Mouse (Mus musculus): ENCODE data around the gene Dab1. TPM values are rescaled to one million over a fixed set of nuclear protein-coding genes. Genes with fewer than 3 reads are reported as not detected.

Gene Dab1
- total RNA-seq, 2 experiments from 2014 or later: 1.7 to 1.9 TPM

DNA sequence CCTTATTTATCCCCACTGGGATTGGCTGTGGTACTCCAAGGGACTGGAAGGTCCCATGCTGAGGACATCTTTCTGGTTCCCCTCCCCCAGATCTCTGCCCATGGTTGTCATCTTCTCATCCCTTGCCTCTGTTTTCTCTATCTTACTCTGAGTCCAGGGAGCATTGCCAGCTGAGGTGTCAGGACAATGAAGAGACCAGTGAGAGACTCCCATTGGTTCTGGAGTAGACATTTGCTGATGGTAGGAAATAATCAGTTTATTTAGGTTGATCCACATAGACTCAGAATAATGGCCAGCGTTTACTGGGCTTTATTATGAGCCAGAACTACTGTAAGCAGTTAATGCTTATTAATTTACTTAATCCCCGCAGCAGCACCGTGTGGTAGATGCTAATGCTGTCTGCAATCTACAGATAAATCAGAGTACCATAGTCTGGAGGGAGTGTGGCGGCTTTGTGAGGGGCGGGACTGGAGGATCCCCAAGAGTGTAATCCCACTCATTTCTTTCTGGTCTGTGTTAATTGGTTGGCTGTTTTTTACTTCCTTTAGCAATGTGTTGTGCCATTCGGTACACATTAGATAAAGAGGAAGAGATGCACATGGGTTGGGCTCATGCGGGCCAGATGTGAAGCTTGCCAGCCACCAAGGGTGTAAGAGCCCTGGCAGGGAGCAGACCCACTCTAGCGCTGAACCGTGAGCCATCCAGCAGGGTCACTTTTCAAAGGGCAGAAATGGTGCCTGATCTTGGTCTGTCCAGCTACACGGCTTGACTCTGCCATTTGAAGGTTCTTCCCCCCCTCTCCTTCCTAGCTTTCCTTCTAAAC lies 824.0 kb downstream of the Dab1 start:
- no peak for DNase-seq (ENCODE audit: low spot score in 2 of 2)

- no peak for DNase-seq (ENCODE audit: low spot score in 2 of 2)
These were observed 824.6 kb downstream of the Dab1 start for GRCm38 (mm10) chr4:104443775-104444174.

DNA sequence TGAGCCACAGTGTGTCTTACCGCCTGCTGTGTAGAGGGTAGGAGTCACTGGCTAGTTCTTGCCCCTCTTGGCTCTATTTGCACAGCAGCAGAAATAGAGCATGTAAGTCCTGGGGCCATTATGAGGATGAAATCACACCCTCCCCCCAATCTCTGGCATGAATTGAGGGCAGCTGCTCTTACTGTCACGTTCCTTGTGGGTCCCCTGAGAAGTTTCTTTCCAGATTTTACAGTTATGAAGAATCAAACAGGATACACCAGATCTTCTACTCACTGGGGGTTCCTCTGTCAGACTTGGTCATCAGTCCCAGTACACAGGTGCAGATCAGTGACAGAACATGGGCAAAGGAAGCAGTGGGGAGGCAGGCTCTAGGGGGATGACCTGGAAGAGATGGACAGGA lies 825.8 kb downstream of the Dab1 start:
- no peak for DNase-seq (ENCODE audit: low spot score in 2 of 2)

DNA sequence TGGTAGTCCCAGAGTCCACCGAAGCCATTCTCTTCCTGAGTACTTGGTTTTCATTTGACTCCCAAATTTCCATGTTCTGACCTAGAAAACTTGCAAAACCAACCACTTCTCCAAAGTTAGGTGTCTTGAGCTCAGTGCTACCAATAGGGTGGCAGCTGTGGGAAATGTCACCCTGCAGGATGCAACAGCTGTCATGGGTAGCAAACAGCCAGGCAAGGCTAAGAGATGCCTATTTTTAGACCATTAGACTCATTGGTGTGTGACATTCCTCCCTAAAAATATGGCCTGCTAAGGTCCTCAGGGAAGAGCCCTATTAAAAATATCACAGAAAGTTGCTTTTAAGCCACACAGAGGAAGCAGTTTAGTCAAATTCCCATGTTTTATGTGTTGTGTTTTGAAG lies 829.0 kb downstream of the Dab1 start:
- no peak for DNase-seq (ENCODE audit: low spot score in 2 of 2)

GRCm38 (mm10) chr4:104450645-104451044 lies 831.5 kb downstream of the Dab1 start:
- DNase-seq (ENCODE audit: low spot score in 2 of 2): no peak

DNA sequence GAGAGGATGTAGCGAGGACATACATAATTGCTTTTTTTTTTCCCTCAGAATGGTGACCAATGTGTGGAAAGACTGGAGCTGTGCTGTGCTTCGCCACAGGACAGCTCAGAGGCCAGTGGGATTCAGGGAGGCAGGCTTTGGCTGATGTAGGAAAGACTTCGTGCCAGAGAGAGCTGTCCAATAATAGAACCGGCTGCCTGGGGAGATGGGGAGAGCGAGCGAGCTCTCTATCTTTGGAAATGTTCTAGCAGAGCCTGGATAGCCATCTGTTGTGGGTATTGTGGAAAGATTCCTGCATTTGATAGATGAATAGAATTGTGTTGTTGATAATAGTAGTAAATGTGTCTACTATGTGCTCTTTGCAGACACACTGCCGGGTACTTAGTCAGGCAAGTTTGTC lies 833.4 kb downstream of the Dab1 start:
- DNase-seq (ENCODE audit: low spot score in 2 of 2): peak in 1 of 2 experiments; percentile 24

DNA sequence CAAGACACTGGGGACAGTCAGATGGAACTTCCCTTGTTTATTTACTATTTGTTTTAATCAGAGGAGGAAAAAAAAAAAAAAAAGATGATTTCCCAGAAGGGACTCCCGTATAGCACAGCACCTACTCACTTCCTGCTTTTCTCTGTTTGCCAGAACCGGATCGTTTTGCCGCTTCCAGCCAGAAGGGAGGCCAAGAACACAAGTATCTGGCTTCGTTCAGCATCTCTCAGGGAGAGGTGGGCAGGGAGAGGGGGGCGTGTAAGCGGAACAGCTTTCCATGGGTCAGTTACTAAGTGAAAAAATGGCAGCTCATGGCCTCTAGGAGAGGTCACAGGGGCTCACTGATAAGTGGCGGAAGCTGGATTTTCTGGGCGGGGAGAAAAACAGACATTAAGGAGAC lies 836.0 kb downstream of the Dab1 start:
- no peak for DNase-seq (ENCODE audit: low spot score in 2 of 2)

DNA sequence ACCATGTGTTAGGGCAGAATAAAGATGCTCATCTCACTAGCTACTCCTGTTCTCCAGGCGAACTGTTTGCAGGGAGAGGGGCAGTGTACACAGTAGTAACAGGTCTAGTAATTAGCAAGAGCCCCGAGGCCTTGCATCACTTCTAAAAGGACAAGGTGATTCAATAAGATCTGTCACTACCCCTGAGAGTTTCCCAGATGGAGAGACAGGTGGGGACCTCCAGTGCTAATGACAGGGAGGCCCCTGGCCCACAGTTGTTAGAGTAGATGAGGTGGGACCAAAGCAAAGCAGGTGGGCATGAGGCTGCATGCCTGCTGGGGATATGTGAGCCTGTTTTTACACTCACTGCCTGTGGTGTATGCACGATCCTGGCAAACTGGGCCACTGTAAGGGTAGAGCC lies 836.6 kb downstream of the Dab1 start:
- no peak for DNase-seq (ENCODE audit: low spot score in 2 of 2)

GRCm38 (mm10) chr4:104456173-104456873 lies 837.2 kb downstream of the Dab1 start:
- no peak for DNase-seq (ENCODE audit: low spot score in 2 of 2)

DNA sequence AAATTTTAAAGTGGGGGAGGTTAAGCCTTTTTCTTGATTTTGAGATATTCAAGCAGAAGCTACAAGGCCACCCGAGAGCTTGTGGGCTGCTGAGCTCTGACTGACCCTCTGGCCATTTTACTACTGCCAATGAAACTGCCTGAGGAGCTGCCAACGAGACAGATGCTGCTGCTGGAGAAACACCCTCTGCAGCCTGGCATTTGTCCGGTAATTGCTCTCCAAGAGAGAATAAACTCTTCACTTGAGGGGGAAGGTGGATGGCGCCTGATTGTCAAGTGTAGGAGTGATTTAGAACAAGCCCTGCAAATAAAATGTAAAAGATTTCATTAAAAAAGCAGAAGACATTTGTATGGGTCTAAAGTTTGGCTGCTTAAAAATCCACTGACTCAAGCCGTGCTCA lies 839.6 kb downstream of the Dab1 start:
- peak in 1 of 2 experiments; percentile 24 for DNase-seq (ENCODE audit: low spot score in 2 of 2)

DNA sequence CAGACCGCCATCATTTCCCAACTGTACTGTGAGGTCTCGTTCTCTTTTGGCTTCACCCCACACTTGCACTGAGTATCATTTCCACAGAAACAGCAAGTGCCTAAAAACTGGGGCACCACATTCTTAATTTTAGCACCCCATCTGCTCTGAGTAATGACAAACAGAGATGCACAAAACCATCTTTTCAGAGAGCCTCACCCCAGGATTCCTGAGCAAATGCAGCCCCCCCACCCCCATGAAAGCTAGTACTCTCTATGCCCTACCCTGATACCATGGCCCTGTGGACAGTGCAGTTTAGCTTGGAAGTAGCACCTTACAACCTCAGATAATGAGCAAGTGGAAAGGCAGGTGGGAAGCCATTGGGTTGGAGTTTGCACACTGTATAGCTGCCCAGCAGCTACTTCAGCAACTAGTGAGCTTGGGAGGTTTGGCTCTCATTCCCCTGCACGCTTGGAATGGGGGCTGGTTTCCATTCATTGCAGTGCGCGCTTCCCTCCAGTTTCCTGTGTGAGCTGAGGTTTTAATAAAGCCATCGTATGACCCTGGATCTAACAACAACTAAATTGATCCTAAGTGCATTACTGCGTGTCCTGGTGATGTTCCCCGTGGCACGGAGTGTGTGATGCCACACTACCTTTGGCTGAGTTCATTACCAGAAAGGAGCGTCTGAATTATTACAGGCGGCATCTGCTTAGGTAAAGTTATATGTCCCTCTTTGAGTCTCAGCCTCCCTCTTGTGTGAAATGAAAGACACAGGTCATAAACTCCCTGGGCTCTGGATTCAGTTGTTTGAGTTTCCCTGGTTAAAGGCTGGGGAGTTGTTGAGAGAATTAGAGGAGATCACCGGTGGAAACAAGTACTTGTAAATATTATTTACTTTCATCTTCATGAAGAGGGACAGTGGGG lies 842.2 kb downstream of the Dab1 start:
- no peak for DNase-seq (ENCODE audit: low spot score in 2 of 2)

- no peak for DNase-seq (ENCODE audit: low spot score in 2 of 2)
These were observed 844.0 kb downstream of the Dab1 start for GRCm38 (mm10) chr4:104462932-104463780.

DNA sequence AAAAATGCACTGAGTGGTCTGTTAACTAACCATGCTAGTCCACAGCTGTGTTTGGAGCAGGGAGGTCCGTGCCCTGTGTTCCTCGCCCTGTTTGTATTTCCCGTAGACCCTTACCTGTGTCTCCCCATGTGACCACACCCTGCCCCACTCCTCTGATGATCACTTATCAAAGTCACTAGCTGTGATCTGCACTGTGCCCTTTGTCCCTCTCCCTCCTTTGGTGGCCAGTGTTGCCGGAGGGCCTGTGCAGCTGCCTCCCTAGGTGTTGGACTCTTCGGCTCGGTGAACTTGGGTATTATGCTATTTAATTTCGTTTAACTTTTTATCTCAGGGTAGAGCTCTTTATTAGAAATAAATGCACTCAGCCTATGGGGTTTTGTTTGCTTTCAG lies 844.6 kb downstream of the Dab1 start:
- no peak for DNase-seq (ENCODE audit: low spot score in 2 of 2)

- no peak for DNase-seq (ENCODE audit: low spot score in 2 of 2)
These were observed 846.4 kb downstream of the Dab1 start for GRCm38 (mm10) chr4:104465594-104465993.

- no peak for DNase-seq (ENCODE audit: low spot score in 2 of 2)
These were observed 849.5 kb downstream of the Dab1 start for GRCm38 (mm10) chr4:104468666-104469065.

GRCm38 (mm10) chr4:104472915-104473314 lies 853.8 kb downstream of the Dab1 start:
- DNase-seq (ENCODE audit: low spot score in 2 of 2): no peak

DNA sequence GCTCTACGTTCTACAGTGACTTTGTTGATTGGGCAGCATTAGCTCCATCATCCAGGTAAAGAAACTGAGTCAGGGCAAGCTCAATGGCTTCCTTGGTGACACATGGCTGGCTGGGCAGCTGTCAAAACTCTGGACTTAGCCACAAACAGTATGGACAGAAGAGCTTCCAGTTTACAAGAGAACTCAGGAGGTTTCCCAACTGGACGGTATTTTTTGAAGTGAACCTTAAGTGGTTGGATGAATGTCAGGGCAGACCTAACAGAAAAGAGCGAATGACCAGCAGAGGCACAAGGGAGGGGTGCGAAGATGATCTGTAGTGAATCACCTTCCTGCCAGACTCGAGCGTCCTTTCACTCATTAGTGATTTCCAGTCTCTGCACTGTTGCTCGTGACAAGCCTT lies 857.7 kb downstream of the Dab1 start:
- DNase-seq (ENCODE audit: low spot score in 2 of 2): no peak

DNA sequence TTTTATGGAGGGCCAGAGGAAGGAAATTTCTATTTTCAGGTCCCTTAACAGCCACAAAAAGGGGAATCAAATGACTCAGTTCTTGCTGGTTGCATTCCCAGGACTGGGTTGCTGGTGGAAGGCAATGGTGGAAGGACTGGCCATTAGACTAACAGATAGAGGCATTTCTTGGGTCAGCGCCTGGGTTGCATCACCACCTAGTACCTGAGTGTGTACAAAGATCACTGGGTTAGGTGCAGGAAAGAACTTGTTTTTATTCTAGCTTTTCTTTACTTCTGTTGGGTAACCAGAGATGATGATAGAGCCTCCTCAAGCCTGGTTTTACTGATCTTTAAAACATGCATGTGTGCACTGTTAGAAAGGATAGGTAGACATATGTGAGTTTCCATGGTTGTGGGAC lies 864.8 kb downstream of the Dab1 start:
- DNase-seq (ENCODE audit: low spot score in 2 of 2): no peak

GRCm38 (mm10) chr4:104497221-104497620 lies 878.1 kb downstream of the Dab1 start:
- no peak for DNase-seq (ENCODE audit: low spot score in 2 of 2)

GRCm38 (mm10) chr4:104500112-104500511 lies 881.0 kb downstream of the Dab1 start:
- DNase-seq (ENCODE audit: low spot score in 2 of 2): no peak

DNA sequence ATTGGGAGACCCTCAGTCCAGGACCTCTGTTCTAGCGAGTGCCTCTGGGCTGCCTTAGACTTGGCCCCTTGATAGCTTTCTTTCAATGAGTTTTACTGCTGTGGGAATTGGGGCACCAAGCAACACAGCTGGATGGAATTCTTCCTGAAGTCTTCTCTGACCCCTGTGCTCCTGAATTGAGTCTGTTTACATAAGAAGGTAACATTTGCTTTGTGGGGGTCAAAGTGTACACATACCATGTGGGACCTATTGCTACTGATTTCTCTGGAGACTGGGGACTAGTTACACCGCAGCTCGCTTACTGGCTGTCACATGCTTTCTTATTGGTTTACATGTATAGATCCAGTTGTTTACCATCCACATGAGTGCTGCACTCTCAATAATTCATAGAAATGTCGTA lies 881.5 kb downstream of the Dab1 start:
- DNase-seq (ENCODE audit: low spot score in 2 of 2): no peak

All from gastrocnemius, postnatal 4 days (tissue).